Mouse (Mus musculus): ENCODE data around the gene Fkbp8. TPM values are rescaled to one million over a fixed set of nuclear protein-coding genes. Genes with fewer than 3 reads are reported as not detected.

Gene Fkbp8
- polyA plus RNA-seq, 1 experiment, result 256 TPM

GRCm38 (mm10) chr8:70492664-70493640, 34.6 kb upstream of the Fkbp8 start, which contains the start of gene Crlf1:
Gene Crlf1 (plus strand): TSS chr8:70493158.
- Histone ChIP-seq H3K27me3 (ENCODE audit: control insufficient read depth, insufficient read depth, insufficient read length) (no peaks in the 10 kb centered on the region), H3K79me3 (ENCODE audit: low read depth) (peaks cover 21% of the 10 kb centered on the region), H3K4me3 (ENCODE audit: insufficient read depth, poor library complexity, severe bottlenecking) (peak within 1 kb of the TSS; percentile 51), H3K79me2 (ENCODE audit: control insufficient read depth, insufficient read depth) (peaks cover 43% of the 10 kb centered on the region), H3ac (ENCODE audit: control insufficient read depth, insufficient read length, low read depth) (peak within 1 kb of the TSS; percentile 82), H3K36me3 (ENCODE audit: control insufficient read depth, insufficient read depth) (no peaks in the 10 kb centered on the region)
- TF ChIP-seq MAX (IDR thresholded peaks at IDR 0.05) (no peak), MYOG (IDR thresholded peaks at IDR 0.05; ENCODE audit: control insufficient read depth, extremely low read depth, insufficient read length) (no peak), FOSL1 (IDR thresholded peaks at IDR 0.05; ENCODE audit: insufficient read depth, low read length, poor library complexity, severe bottlenecking) (no peak), MYOD1 (IDR thresholded peaks at IDR 0.05; ENCODE audit: control insufficient read depth, insufficient read length, low read depth) (no peak)

GRCm38 (mm10) chr8:70493692-70494415, 33.7 kb upstream of the Fkbp8 start:
- H3ac ChIP-seq (ENCODE audit: control insufficient read depth, insufficient read length, low read depth), result peak overlapping the region; percentile 82
- no peak for TF ChIP-seq MYOD1 (IDR thresholded peaks at IDR 0.05; ENCODE audit: control insufficient read depth, insufficient read length, low read depth)
- TF ChIP-seq MYOG (IDR thresholded peaks at IDR 0.05; ENCODE audit: control insufficient read depth, extremely low read depth, insufficient read length), result no peak
- TF ChIP-seq MAX (IDR thresholded peaks at IDR 0.05), result no peak
- no peak for TF ChIP-seq USF1 (IDR thresholded peaks at IDR 0.05; ENCODE audit: low read depth)
- TF ChIP-seq CEBPB (IDR thresholded peaks at IDR 0.05; ENCODE audit: low read depth), result no peak
- TF ChIP-seq CTCF (IDR thresholded peaks at IDR 0.05; ENCODE audit: control insufficient read depth, insufficient read depth, insufficient read length), result no peak
- TF ChIP-seq FOSL1 (IDR thresholded peaks at IDR 0.05; ENCODE audit: insufficient read depth, low read length, poor library complexity, severe bottlenecking), result no peak
- peaks cover 23% of the 10 kb centered on the region for H3K79me3 ChIP-seq (ENCODE audit: low read depth)
- H3K79me2 ChIP-seq (ENCODE audit: control insufficient read depth, insufficient read depth), result peaks cover 52% of the 10 kb centered on the region
- H3K4me3 ChIP-seq (ENCODE audit: insufficient read depth, poor library complexity, severe bottlenecking), result peak overlapping the region; percentile 51
- no peaks in the 10 kb centered on the region for H3K36me3 ChIP-seq (ENCODE audit: control insufficient read depth, insufficient read depth)
- no peaks in the 10 kb centered on the region for H3K27me3 ChIP-seq (ENCODE audit: control insufficient read depth, insufficient read depth, insufficient read length)

GRCm38 (mm10) chr8:70494416-70494945, 33.0 kb upstream of the Fkbp8 start:
- H3K36me3 ChIP-seq (ENCODE audit: control insufficient read depth, insufficient read depth), result no peaks in the 10 kb centered on the region
- H3K27me3 ChIP-seq (ENCODE audit: control insufficient read depth, insufficient read depth, insufficient read length), result no peaks in the 10 kb centered on the region
- TF ChIP-seq MAX (IDR thresholded peaks at IDR 0.05) (no peak), MYOD1 (IDR thresholded peaks at IDR 0.05; ENCODE audit: control insufficient read depth, insufficient read length, low read depth) (no peak), CTCF (IDR thresholded peaks at IDR 0.05; ENCODE audit: control insufficient read depth, insufficient read depth, insufficient read length) (no peak), FOSL1 (IDR thresholded peaks at IDR 0.05; ENCODE audit: insufficient read depth, low read length, poor library complexity, severe bottlenecking) (no peak), MYOG (IDR thresholded peaks at IDR 0.05; ENCODE audit: control insufficient read depth, extremely low read depth, insufficient read length) (no peak), USF1 (IDR thresholded peaks at IDR 0.05; ENCODE audit: low read depth) (no peak), CEBPB (IDR thresholded peaks at IDR 0.05; ENCODE audit: low read depth) (no peak)
- H3K79me3 ChIP-seq (ENCODE audit: low read depth), result peaks cover 23% of the 10 kb centered on the region
- H3K79me2 ChIP-seq (ENCODE audit: control insufficient read depth, insufficient read depth), result peaks cover 53% of the 10 kb centered on the region
- peak overlapping the region; percentile 51 for H3K4me3 ChIP-seq (ENCODE audit: insufficient read depth, poor library complexity, severe bottlenecking)
- peak overlapping the region; percentile 82 for H3ac ChIP-seq (ENCODE audit: control insufficient read depth, insufficient read length, low read depth)

DNA sequence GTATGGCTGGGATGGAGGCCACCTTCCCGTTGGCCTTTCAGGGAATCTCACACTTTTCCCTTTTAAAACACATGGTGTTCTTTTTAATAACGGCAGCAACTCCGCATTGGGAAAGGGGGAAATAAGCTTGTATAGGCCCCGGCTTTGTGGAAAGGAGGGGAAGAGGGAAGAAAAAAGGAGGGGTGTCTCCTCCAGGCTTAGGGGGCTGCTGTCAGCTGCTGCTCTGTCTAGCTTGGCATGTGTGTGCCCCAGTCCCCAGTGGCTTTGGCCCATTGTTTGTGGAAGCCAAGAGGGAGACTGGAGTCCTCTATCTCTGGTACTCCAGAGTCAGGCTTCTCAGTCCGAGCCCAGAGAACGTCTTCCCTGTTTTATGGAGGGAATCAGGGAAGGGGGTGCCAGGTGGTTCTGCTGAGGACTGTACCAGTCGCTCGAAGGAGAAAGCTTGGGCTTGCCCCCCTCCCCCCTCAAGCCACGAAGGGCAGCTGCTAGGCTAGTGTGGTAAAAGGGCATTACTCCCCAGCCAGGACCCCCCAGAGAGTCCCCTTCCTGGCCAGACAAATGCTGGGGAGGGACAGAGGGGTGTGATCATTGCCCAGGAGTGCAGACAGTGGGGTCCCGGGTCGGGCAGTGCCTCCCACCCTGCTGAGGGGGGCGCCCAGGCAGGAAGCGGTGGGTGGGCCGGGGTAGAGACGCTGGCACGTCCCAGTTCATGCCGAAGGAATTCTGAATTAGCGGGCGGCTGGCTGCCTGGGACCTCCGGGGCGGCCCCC, 32.3 kb upstream of the Fkbp8 start:
- peaks cover 23% of the 10 kb centered on the region for H3K79me3 ChIP-seq (ENCODE audit: low read depth)
- H3K36me3 ChIP-seq (ENCODE audit: control insufficient read depth, insufficient read depth), result peaks cover 3% of the 10 kb centered on the region
- no peak overlapping the region for H3ac ChIP-seq (ENCODE audit: control insufficient read depth, insufficient read length, low read depth)
- H3K27me3 ChIP-seq (ENCODE audit: control insufficient read depth, insufficient read depth, insufficient read length), result no peaks in the 10 kb centered on the region
- peaks cover 53% of the 10 kb centered on the region for H3K79me2 ChIP-seq (ENCODE audit: control insufficient read depth, insufficient read depth)
- H3K4me3 ChIP-seq (ENCODE audit: insufficient read depth, poor library complexity, severe bottlenecking), result peak overlapping the region; percentile 51
- TF ChIP-seq CEBPB (IDR thresholded peaks at IDR 0.05; ENCODE audit: low read depth) (no peak), FOSL1 (IDR thresholded peaks at IDR 0.05; ENCODE audit: insufficient read depth, low read length, poor library complexity, severe bottlenecking) (no peak), MAX (IDR thresholded peaks at IDR 0.05) (no peak), MYOG (IDR thresholded peaks at IDR 0.05; ENCODE audit: control insufficient read depth, extremely low read depth, insufficient read length) (no peak), CTCF (IDR thresholded peaks at IDR 0.05; ENCODE audit: control insufficient read depth, insufficient read depth, insufficient read length) (no peak), MYOD1 (IDR thresholded peaks at IDR 0.05; ENCODE audit: control insufficient read depth, insufficient read length, low read depth) (no peak), USF1 (IDR thresholded peaks at IDR 0.05; ENCODE audit: low read depth) (no peak)

GRCm38 (mm10) chr8:70495771-70496062, 31.8 kb upstream of the Fkbp8 start:
- no peak for TF ChIP-seq CTCF (IDR thresholded peaks at IDR 0.05; ENCODE audit: control insufficient read depth, insufficient read depth, insufficient read length)
- no peak for TF ChIP-seq MYOG (IDR thresholded peaks at IDR 0.05; ENCODE audit: control insufficient read depth, extremely low read depth, insufficient read length)
- TF ChIP-seq FOSL1 (IDR thresholded peaks at IDR 0.05; ENCODE audit: insufficient read depth, low read length, poor library complexity, severe bottlenecking), result no peak
- TF ChIP-seq CEBPB (IDR thresholded peaks at IDR 0.05; ENCODE audit: low read depth), result no peak
- TF ChIP-seq MYOD1 (IDR thresholded peaks at IDR 0.05; ENCODE audit: control insufficient read depth, insufficient read length, low read depth), result no peak
- TF ChIP-seq MAX (IDR thresholded peaks at IDR 0.05), result no peak
- no peak for TF ChIP-seq USF1 (IDR thresholded peaks at IDR 0.05; ENCODE audit: low read depth)
- peaks cover 53% of the 10 kb centered on the region for H3K79me2 ChIP-seq (ENCODE audit: control insufficient read depth, insufficient read depth)
- peaks cover 6% of the 10 kb centered on the region for H3K36me3 ChIP-seq (ENCODE audit: control insufficient read depth, insufficient read depth)
- no peak overlapping the region for H3ac ChIP-seq (ENCODE audit: control insufficient read depth, insufficient read length, low read depth)
- no peaks in the 10 kb centered on the region for H3K27me3 ChIP-seq (ENCODE audit: control insufficient read depth, insufficient read depth, insufficient read length)
- peaks cover 23% of the 10 kb centered on the region for H3K79me3 ChIP-seq (ENCODE audit: low read depth)
- H3K4me3 ChIP-seq (ENCODE audit: insufficient read depth, poor library complexity, severe bottlenecking), result no peak overlapping the region
